Mouse (Mus musculus): ENCODE measurements around the gene St6galnac5. TPM values are rescaled to one million over a fixed set of nuclear protein-coding genes. Genes with fewer than 3 reads are reported as not detected.

The St6galnac5 gene
- polyA plus RNA-seq, 1 experiment from 2014 or later, result 2.0 TPM

DNA sequence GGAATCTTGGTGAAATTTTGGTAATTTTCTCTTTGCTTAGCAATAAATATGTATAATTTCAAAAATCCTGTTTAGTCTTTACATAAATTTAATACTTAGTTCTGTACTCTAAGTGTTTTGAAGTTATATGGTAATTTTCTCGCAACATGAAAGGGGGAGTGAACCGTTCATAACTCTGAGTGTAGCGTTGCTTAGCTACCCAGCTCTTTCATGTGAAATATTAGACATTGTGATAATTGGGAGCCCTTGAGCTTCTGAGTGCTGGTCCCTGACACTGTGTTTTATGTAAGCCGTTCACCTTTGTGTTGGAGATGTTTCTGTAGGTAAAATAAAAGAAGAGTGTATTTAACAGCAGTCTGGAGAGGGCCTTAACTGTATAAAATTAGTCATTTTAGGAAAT lies 202.2 kb downstream of the St6galnac5 start:
- Histone ChIP-seq H3K4me3 (replicated peaks) (no peak overlapping the region), H3K27me3 (no peaks in the 10 kb centered on the region), H3K4me2 (replicated peaks) (no peak overlapping the region), H3K4me1 (0 out of 2 replicates have a peak, but pooled peaks cover 2% of the 10 kb centered on the region), H3K9ac (no peak overlapping the region), H3K36me3 (no peaks in the 10 kb centered on the region; the same call in 1 of the 2 replicates), H3K9me3 (replicated peaks) (no peaks in the 10 kb centered on the region), H3K27ac (replicated peaks) (no peak overlapping the region)
- no peak for ATAC-seq (ENCODE audit: insufficient number of reproducible peaks, low FRiP score, low TSS enrichment, low read depth)
- 55% methylated on average over 4 of the region's 4 CpGs for WGBS

DNA sequence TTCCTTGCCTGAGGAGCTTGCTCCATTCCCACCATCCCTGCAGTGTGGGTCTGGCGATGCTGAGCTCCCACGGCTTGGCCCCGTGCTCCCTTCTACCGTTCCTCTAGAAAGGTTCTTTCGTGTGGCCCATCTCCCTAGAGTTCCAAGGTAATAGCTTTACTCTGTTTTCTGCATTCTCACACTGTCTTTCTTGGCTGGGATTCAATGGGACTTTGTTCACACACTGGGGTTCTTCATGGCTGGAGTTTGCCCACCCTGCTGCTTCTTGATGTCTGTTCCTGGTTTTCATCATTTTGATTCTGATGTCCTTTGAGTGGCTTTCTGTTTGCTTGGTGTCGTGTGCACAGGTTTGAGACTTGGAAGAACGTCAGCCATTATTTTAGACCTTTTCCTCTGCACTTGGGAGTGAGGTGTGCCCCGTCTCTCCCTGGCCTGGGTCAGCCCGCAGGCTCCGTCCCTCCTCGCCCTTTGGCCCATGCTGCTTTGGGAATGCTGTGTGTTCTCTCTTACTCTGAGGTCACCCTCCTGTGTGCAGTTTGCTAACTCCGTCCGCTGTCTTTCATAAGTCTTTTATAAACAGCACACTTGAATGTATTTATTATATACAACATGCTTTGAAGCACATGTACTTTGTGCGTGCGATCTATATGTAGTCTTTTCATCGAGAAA lies 205.0 kb downstream of the St6galnac5 start:
- H3K27me3 ChIP-seq, result no peaks in the 10 kb centered on the region
- H3K36me3 ChIP-seq, result no peaks in the 10 kb centered on the region; the same call in 1 of the 2 replicates
- H3K9me3 ChIP-seq (replicated peaks), result no peaks in the 10 kb centered on the region
- ATAC-seq (ENCODE audit: insufficient number of reproducible peaks, low FRiP score, low TSS enrichment, low read depth), result no peak
- no peak overlapping the region for H3K4me3 ChIP-seq (replicated peaks)
- WGBS, result 78% methylated on average over 16 of the region's 16 CpGs
- no peak overlapping the region for H3K9ac ChIP-seq
- no peaks in the 10 kb centered on the region for H3K4me1 ChIP-seq
- H3K4me2 ChIP-seq (replicated peaks), result no peak overlapping the region
- no peak overlapping the region for H3K27ac ChIP-seq (replicated peaks)

DNA sequence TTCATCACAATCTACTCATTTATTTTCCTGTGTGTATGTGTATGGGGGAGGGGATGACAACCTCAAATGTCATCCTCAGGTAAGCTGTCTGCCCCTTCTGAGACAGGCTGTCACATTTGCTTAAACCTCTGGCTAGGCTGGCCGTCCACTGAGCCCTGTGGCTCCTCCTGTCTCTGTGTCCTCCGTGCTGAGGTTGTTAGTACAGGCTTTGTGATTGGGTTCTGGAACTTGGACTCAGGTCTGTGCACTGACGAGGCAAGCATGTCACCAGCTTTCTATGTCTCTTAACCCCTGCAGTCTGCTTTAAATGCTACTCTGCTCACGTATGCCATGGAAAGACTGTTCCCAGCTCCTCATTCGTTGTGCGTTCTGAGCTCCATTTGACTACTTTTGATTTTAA lies 205.7 kb downstream of the St6galnac5 start:
- Histone ChIP-seq H3K9me3 (replicated peaks) (no peaks in the 10 kb centered on the region), H3K4me1 (no peaks in the 10 kb centered on the region), H3K4me3 (replicated peaks) (no peak overlapping the region), H3K27ac (replicated peaks) (no peak overlapping the region), H3K36me3 (no peaks in the 10 kb centered on the region; the same call in 1 of the 2 replicates), H3K4me2 (replicated peaks) (no peak overlapping the region), H3K27me3 (no peaks in the 10 kb centered on the region), H3K9ac (no peak overlapping the region)
- no peak for ATAC-seq (ENCODE audit: insufficient number of reproducible peaks, low FRiP score, low TSS enrichment, low read depth)
- WGBS, result 79% methylated on average over 6 of the region's 6 CpGs

DNA sequence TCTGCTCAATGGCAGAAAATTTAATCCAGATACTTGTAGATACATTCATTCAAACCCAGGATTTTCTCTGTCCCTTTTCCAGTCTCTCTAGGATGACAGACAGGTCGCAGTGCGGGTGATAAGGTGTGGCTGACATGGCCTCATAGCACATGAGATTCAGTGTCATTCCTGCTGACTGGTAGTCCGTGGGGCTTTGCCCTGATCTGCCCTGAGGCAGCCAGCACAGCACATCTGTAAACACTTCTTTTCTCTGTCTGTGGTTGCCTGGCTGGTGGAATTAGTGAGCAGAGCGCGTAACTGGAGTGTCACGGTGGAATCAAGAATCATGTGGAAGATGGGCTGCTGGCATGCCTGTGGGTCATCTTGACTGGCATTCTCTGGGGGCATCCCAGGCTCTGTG lies 212.0 kb downstream of the St6galnac5 start:
- Histone ChIP-seq H3K36me3 (no peaks in the 10 kb centered on the region), H3K9ac (no peak overlapping the region), H3K4me3 (replicated peaks) (no peak overlapping the region), H3K27ac (replicated peaks) (no peak overlapping the region), H3K27me3 (no peaks in the 10 kb centered on the region), H3K9me3 (replicated peaks) (no peaks in the 10 kb centered on the region), H3K4me1 (no peaks in the 10 kb centered on the region), H3K4me2 (replicated peaks) (no peak overlapping the region)
- peak; percentile 51; the same call in 1 of the 2 replicates for ATAC-seq (ENCODE audit: insufficient number of reproducible peaks, low FRiP score, low TSS enrichment, low read depth)
- WGBS, result 35% methylated on average over 6 of the region's 6 CpGs

DNA sequence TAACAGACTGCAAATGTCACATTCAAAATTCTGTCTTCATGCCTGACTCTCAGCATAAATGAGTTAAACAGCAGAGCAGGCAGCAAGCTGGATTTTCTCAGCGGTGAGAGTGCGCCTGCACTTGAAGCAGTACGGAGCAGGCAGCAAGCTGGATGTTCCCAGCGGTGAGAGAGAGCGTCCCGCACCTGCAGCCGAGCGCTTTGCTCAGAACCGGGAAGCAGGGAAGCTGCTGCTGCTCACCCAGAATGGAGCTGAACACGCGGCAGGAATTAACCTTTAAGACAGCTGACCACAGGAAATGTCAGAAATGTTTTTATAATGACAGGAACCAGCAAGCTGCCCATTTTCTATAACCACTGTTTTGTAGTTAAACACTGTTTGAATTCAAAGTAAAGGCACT lies 214.6 kb downstream of the St6galnac5 start:
- H3K4me2 ChIP-seq (replicated peaks), result no peak overlapping the region
- no peak overlapping the region for H3K9ac ChIP-seq
- no peak overlapping the region for H3K27ac ChIP-seq (replicated peaks)
- no peaks in the 10 kb centered on the region for H3K36me3 ChIP-seq
- WGBS, result 54% methylated on average over 11 of the region's 11 CpGs
- H3K4me1 ChIP-seq, result peaks cover 9% of the 10 kb centered on the region
- no peak overlapping the region for H3K4me3 ChIP-seq (replicated peaks)
- no peak for ATAC-seq (ENCODE audit: insufficient number of reproducible peaks, low FRiP score, low TSS enrichment, low read depth)
- no peaks in the 10 kb centered on the region for H3K9me3 ChIP-seq (replicated peaks)
- no peaks in the 10 kb centered on the region for H3K27me3 ChIP-seq

Measured in embryonic facial prominence, embryonic 15.5 days (tissue).